Mouse (Mus musculus) layer of hippocampus, postnatal 36 days (tissue): ENCODE measurements around the gene Adarb2. TPM values are rescaled to one million over a fixed set of nuclear protein-coding genes. Genes with fewer than 3 reads are reported as not detected.
"Not testable (repeated sequence)": the region's sequence is repeated elsewhere in the genome, so short reads cannot be mapped to it uniquely, and the experiment has no call there.

Experiments used
- DNase-seq, 2 experiments: peaks; one replicate each; pipeline ENCODE4 v3.0.0; 2022
- total RNA-seq, 2 experiments: library from RNA; stranded (reverse); gene quantifications; 2 replicates each; pipeline ENCODE4 v1.2.3; 2021

Adarb2 gene
- total RNA-seq, 2 experiments from 2014 or later: 39.9 to 43.0 TPM

GRCm38 (mm10) chr13:8590460-8590859 lies 387.8 kb downstream of the Adarb2 start:
- no peak for DNase-seq

GRCm38 (mm10) chr13:8596977-8597646 lies 394.4 kb downstream of the Adarb2 start:
- no peak for DNase-seq

- peak in 1 of 2 experiments; percentile 28 for DNase-seq
Measured at GRCm38 (mm10) chr13:8597647-8598017, 395.0 kb downstream of the Adarb2 start.

- no peak for DNase-seq
Measured at GRCm38 (mm10) chr13:8605645-8606044, 403.0 kb downstream of the Adarb2 start.

- no peak for DNase-seq
Measured at GRCm38 (mm10) chr13:8608040-8608439, 405.4 kb downstream of the Adarb2 start.

- not testable (repeated sequence) for DNase-seq
Measured at GRCm38 (mm10) chr13:8608918-8609317, 406.3 kb downstream of the Adarb2 start.

- DNase-seq: no peak
Measured at GRCm38 (mm10) chr13:8610956-8611355, 408.3 kb downstream of the Adarb2 start.

- no peak for DNase-seq
Measured at GRCm38 (mm10) chr13:8612618-8613391, 410.1 kb downstream of the Adarb2 start.

- DNase-seq: no peak
Measured at GRCm38 (mm10) chr13:8616685-8617084, 414.0 kb downstream of the Adarb2 start.

GRCm38 (mm10) chr13:8622263-8622662 lies 419.6 kb downstream of the Adarb2 start:
- DNase-seq: no peak

GRCm38 (mm10) chr13:8629565-8629964 lies 426.9 kb downstream of the Adarb2 start:
- no peak for DNase-seq

- DNase-seq: no peak
Measured at GRCm38 (mm10) chr13:8631618-8632017, 429.0 kb downstream of the Adarb2 start.

- DNase-seq: no peak
Measured at GRCm38 (mm10) chr13:8632072-8632471, 429.4 kb downstream of the Adarb2 start.

GRCm38 (mm10) chr13:8633385-8634337 lies 431.0 kb downstream of the Adarb2 start:
- DNase-seq: no peak

- DNase-seq: no peak
Measured at GRCm38 (mm10) chr13:8642084-8642483, 439.4 kb downstream of the Adarb2 start.

- no peak for DNase-seq
Measured at GRCm38 (mm10) chr13:8643920-8644319, 441.3 kb downstream of the Adarb2 start.

GRCm38 (mm10) chr13:8644805-8645679 lies 442.4 kb downstream of the Adarb2 start:
- DNase-seq: no peak

- no peak for DNase-seq
Measured at GRCm38 (mm10) chr13:8649261-8649660, 446.6 kb downstream of the Adarb2 start.

- no peak for DNase-seq
Measured at GRCm38 (mm10) chr13:8664615-8665240, 462.1 kb downstream of the Adarb2 start.

- DNase-seq: no peak
Measured at GRCm38 (mm10) chr13:8677174-8677573, 474.5 kb downstream of the Adarb2 start.

GRCm38 (mm10) chr13:8680470-8681129 lies 477.9 kb downstream of the Adarb2 start:
- DNase-seq: no peak
